Mouse (Mus musculus) stomach, adult 2 months (tissue): ENCODE results near the gene Cfap97d1. TPM values are rescaled to one million over a fixed set of nuclear protein-coding genes. Genes with fewer than 3 reads are reported as not detected.

Experiments
- polyA plus RNA-seq: library from polyadenylated mRNA; depleted of rRNA; stranded (reverse); fragments of >200 nt; gene quantifications from 2 replicates; pipeline ENCODE4 v1.2.3, GENCODE M21; 2012; rRNA removed

Gene Cfap97d1
- polyA plus RNA-seq, result not detected in 2 replicates

DNA sequence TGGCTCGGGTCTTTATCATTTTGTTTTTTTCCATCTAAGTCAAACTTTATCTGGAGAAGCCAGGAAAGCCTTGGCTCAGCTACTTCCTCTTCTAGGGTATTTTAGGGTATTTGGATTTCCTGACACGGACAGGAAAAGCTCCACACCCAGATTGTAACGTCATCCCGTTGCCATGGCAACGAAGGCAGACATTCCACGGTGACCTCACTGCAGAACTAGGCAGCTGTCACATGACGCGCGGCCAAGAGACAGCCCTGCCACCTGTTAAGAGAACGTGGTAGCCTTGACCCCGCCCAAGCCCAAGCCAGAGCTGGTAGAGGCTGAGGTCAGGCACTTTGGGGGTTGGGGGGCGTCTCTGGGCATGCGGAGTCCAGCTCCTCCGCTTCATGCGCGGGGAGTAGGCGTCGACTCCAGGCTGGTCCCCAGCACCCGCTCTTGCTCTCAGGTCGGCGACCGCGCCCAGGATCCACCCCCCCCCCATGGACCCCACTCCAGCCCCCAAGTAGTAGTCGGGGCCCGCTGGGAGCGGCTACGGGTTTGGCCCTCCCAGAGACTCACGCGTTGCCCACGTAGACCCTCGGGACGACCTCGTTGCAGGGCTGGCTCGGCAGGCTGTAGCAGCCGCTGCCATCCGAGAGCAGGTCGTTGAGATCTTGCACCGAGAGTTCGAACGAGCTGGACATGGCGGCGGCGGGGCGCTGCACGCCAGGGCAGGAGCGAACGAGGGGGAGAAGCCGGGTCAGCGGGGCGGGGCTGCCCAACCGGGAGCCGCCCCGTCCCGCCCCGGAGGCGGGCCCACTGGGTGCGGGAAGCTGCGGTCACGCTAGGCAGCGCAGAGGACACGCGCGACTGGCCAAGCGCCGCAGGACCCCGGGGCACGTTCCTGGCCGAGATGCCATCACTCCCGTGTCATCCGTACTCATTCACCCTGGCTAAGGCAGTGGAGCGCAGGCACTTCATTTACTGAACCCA, at the start of gene Cfap97d1:
Gene Cfap97d1, plus strand, starts transcription at position 226 of the 972 bp plus-strand sequence.

DNA sequence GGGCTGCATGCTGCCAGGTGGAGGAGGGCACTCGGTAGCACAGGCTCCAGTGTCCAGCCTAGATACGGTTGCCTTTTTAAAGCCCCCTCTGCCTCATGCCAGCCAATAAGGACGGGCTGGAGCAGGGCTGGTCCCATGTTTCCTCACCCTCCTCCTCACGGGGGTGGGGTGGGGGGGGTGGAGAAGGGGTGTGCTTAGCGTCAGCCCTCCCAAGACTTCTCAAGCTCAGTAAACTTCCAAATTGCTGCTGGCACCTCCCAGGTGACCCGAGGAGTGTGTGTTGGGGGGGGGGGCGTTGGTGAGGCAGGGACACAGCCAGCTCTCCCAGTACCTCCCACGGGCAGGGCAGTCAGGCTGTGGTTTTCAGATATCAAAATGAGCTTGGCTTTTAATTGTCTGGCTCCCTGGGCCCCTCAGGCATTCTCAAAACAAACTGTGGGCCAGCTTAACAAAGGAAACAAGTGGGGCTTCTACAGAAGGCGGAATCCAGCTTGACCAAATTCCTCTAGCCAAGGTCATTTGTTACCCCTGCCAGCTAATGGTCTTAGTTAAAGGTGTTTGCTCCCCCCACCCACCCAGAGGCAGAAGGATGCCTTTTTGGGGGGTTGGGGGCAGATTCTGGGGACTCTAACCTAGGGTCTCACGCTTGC, 17.0 kb upstream of the Cfap97d1 start, which contains the start of gene Sost:
Gene Sost, minus strand, starts transcription at position 51 of the 650 bp plus-strand sequence.

DNA sequence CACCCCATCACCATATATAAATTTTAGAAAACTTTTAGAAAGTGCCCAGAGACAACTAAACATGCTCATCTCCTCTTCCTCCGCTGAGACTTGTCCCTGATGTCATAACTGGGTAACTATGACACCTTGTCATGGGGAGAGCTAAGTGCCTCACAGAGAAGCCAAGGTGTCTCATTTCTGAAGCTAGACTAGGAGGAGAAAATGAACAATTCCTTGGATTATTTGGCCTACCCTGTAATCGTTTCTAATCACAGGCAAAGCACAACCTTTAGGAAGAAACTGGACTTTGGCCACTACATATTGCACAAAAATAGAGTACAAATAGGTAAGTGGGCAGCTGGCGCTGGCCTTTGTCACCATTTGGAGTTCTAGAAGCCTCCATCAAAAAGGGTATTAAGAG, 2.8 kb downstream of the Cfap97d1 start, which contains the start of gene Dusp3:
Gene Dusp3, minus strand, starts transcription at position 101 of the 400 bp plus-strand sequence.

DNA sequence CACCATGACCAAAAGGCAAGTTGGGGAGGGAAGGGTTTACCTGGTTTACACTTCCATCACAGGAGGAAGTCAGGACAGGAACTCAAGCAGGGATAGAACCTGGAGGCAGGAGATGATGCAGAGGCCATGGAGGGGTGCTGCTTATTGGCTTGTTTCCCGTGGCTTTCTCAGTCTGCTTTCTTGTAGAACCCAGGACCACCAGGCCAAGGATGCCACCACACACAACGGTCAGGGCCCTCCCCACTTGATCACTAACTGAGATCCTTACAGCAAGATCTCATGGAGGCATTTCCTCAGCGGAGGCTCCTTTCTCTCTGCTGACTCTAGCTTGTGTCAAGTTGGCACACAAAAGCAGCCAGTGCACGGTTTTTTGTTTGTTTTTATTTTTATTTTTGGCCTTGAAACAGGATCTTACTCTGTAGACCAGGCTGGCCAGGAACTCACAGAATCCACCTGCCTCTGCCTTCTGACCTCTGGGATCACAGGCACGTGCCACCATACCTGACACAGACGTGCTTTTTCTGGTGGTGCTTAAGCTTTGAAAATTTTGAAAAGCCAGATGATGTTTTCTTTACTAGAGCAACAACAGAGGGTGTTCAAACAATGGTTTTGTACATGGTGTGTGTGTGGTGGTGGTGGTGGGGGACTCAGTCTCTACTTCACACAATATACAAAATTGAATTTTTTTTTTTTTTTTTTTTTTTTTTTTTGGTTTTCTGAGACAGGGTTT, 44.2 kb downstream of the Cfap97d1 start, which contains the start of gene Mpp3:
Gene Mpp3, minus strand, starts transcription at position 375 of the 730 bp plus-strand sequence.

DNA sequence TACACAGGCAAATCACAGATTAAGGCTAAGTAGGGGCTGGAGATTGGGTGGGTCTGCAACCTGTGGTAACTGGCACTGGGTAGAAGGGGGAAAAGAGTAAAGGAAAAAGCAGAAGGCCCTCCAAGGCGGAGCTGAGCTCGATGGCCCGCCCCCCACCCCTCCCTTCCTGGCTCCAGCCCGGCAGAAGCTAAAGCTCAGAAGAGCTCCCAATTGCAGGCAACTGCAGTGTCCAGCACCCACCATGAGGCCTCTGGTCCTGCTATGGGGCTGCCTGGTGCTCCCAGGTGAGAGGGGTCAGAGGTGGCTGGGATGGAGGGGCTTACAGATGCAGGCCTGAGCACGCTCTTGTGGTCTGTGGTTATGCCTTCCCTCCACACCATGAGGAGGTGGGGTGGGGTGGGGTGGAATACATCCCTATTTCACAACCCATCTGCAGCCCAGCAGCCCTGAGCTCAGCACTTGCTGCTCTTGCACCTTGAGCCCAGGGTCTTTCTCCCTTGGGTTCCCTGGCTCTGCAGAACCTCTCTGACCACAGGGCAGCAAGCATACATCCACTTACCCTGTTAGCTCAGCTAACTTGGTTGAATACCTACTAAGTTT, 57.4 kb downstream of the Cfap97d1 start, which contains the start of gene Cd300lg:
Gene Cd300lg, plus strand, starts transcription at position 160 of the 600 bp plus-strand sequence.

Other genes starting within 250 kb of the Cfap97d1 start
- gene Etv4, start 198.9 kb upstream of the Cfap97d1 start, polyA plus RNA-seq, result 5.7 and 8.5 TPM in 2 replicates
- gene Meox1, start 89.9 kb upstream of the Cfap97d1 start, polyA plus RNA-seq, result 0.86 and 1.0 TPM in 2 replicates
- 0.06 and 0.12 TPM in 2 replicates for gene Sost, start 17.3 kb upstream of the Cfap97d1 start, polyA plus RNA-seq
- 33.1 and 37.3 TPM in 2 replicates for gene Dusp3, start 2.7 kb downstream of the Cfap97d1 start, polyA plus RNA-seq
- 2.5 and 2.7 TPM in 2 replicates for gene Mpp3, start 44.2 kb downstream of the Cfap97d1 start, polyA plus RNA-seq
- gene Cd300lg, start 57.2 kb downstream of the Cfap97d1 start, polyA plus RNA-seq, result 8.6 and 13.4 TPM in 2 replicates
- gene Mpp2, start 104.2 kb downstream of the Cfap97d1 start, polyA plus RNA-seq, result 5.3 and 5.5 TPM in 2 replicates
- gene Ppy, start 117.0 kb downstream of the Cfap97d1 start, polyA plus RNA-seq, result 1.8 and 2.7 TPM in 2 replicates
- 111 and 118 TPM in 2 replicates for gene Pyy, start 123.6 kb downstream of the Cfap97d1 start, polyA plus RNA-seq
- 0.04 and 0.10 TPM in 2 replicates for gene Nags, start 161.2 kb downstream of the Cfap97d1 start, polyA plus RNA-seq
- 10.9 and 13.8 TPM in 2 replicates for gene Tmem101, start 172.1 kb downstream of the Cfap97d1 start, polyA plus RNA-seq
- gene Lsm12, start 201.0 kb downstream of the Cfap97d1 start, polyA plus RNA-seq, result 13.8 and 14.1 TPM in 2 replicates
- 52.2 and 57.6 TPM in 2 replicates for gene G6pc3, start 205.3 kb downstream of the Cfap97d1 start, polyA plus RNA-seq
- gene Hdac5, start 245.9 kb downstream of the Cfap97d1 start, polyA plus RNA-seq, result 70.4 and 80.7 TPM in 2 replicates